Mouse (Mus musculus) heart, adult 2 months (tissue): ENCODE measurements at regions not wholly inside any gene's neighbourhood (a gene's known extent, or its start where the extent isn't known, plus 50 kb on each side); places are given as distances from the start of the nearest gene placed in this dataset.

Experiments
- CTCF ChIP-seq: fragments of 200-600 bp; IDR thresholded peaks from 2 replicates; pipeline ENCODE4 v1.8.1; 2022; ENCODE audit warnings: antibody characterized with exemption, mild to moderate bottlenecking, moderate library complexity
- EP300 ChIP-seq: fragments of 200-500 bp; IDR thresholded peaks from 2 replicates; pipeline ENCODE4 v1.6.1; 2011; ENCODE audit warnings: low read depth, low read length, control low read depth; ENCODE audit not compliant: insufficient read depth
- POLR2A ChIP-seq: fragments of 200-500 bp; IDR thresholded peaks from 2 replicates; pipeline ENCODE4 v1.6.1; 2011; ENCODE audit warnings: mild to moderate bottlenecking, low read depth, low read length, control low read depth; ENCODE audit not compliant: insufficient read depth

GRCm38 (mm10) chr9:61163671-61164288 lies 208.4 kb upstream of the Tle3 start:
- TF ChIP-seq CTCF (no peak), EP300 (no peak), POLR2A (no peak)
